Mouse (Mus musculus) stomach, embryonic 14.5 days (tissue): ENCODE results near the gene Tgfb1. TPM values are rescaled to one million over a fixed set of nuclear protein-coding genes. Genes with fewer than 3 reads are reported as not detected.
"Not testable (repeated sequence)": the region's sequence is repeated elsewhere in the genome, so short reads cannot be mapped to it uniquely, and the experiment has no call there.

Experiments used
- ATAC-seq: fragments of 200-750 bp; cut with Nextera tagmentation; 2 replicates; pipeline ENCODE4 v1.8.0; 2017; ENCODE audit warnings: low read depth, moderate TSS enrichment; ENCODE audit not compliant: insufficient number of reproducible peaks, insufficient read depth, low FRiP score
- H3K27ac ChIP-seq: fragments of 300-500 bp; sonication (generic); 2 replicates; pipeline ENCODE4 v1.5.1; 2014; ENCODE audit warnings: mild to moderate bottlenecking, low read length, moderate library complexity, mixed read lengths
- H3K27me3 ChIP-seq: fragments of 300-500 bp; sonication (generic); 2 replicates; pipeline ENCODE4 v1.6.1; 2014; ENCODE audit warnings: low read length, control low read depth, mixed read lengths; ENCODE audit not compliant: control insufficient read depth, insufficient read depth
- H3K36me3 ChIP-seq: fragments of 300-500 bp; sonication (generic); 2 replicates; pipeline ENCODE4 v1.6.1; 2014; ENCODE audit warnings: mild to moderate bottlenecking, control low read depth, low read length, moderate library complexity, mixed read lengths; ENCODE audit not compliant: control insufficient read depth, insufficient read depth
- H3K4me1 ChIP-seq: fragments of 300-500 bp; sonication (generic); 2 replicates; pipeline ENCODE4 v1.6.1; 2014; ENCODE audit warnings: low read length, control low read depth, mixed read lengths; ENCODE audit not compliant: control insufficient read depth, insufficient read depth
- H3K4me2 ChIP-seq: fragments of 300-500 bp; sonication (generic); replicated peaks from 2 replicates; pipeline ENCODE4 v1.6.1; 2014; ENCODE audit warnings: low read depth, low read length, control low read depth
- H3K4me3 ChIP-seq: fragments of 300-500 bp; sonication (generic); 2 replicates; pipeline ENCODE4 v1.5.1; 2014; ENCODE audit warnings: low read depth, low read length, control low read depth
- H3K9ac ChIP-seq: fragments of 300-500 bp; sonication (generic); replicated peaks from 2 replicates; pipeline ENCODE4 v1.6.1; 2014; ENCODE audit warnings: low read depth, mild to moderate bottlenecking, control low read depth, low read length, moderate library complexity, mixed read lengths
- H3K9me3 ChIP-seq: fragments of 300-500 bp; sonication (generic); 2 replicates; pipeline ENCODE4 v1.6.1; 2016; ENCODE audit warnings: low read depth, low read length, control low read depth; ENCODE audit not compliant: control insufficient read depth
- WGBS: fragments of 180-500 bp; shearing (Covaris S2); extraction: QIAGEN DNeasy Blood & Tissue Kit; methylation state at CpG from one replicate; pipeline ENCODE4 v1.1.7; 2014; 5-methylcytosine and 5-hydroxymethylcytosine counted together
- polyA plus RNA-seq: library from polyadenylated mRNA; unstranded; fragments of >200 nt; fragmentation: Nextera tagmentation; extraction: Ambion mirVana; gene quantifications from 2 replicates; pipeline ENCODE4 v1.2.1, GENCODE M21; 2014

Tgfb1 gene
- polyA plus RNA-seq, 1 experiment from 2014 or later = 3.6 TPM

DNA sequence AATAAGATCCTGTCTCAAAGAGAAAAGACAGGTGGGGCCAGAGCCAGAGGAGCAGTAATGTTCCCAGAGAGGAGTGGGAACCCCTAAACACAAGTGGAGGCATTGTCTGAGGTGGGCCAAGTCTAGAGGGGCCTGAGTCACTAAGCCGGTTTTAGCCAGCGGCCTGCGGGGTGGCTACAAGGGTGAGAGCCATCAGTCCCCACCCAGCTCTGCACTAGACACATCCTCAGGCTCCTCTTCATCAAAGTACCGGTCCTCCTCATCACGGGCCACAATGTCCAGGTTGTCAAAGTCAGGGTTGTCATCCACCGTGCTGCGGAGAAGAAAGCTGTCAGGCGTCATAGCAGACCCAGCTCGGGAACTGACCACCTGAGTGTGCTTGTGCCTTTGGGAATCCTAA, 26.0 kb downstream of the Tgfb1 start:
- Histone ChIP-seq H3K9ac (no peak overlapping the region), H3K36me3 (peaks cover 36% of the 10 kb centered on the region), H3K27ac (no peak overlapping the region), H3K4me3 (no peak overlapping the region), H3K4me1 (peaks cover 28% of the 10 kb centered on the region; the same call in 1 of the 2 replicates), H3K27me3 (no peaks in the 10 kb centered on the region), H3K9me3 (no peaks in the 10 kb centered on the region), H3K4me2 (no peak overlapping the region)
- no peak for ATAC-seq
- whole genome bisulfite sequencing = 91% methylated on average over 9 of the region's 9 CpGs

DNA sequence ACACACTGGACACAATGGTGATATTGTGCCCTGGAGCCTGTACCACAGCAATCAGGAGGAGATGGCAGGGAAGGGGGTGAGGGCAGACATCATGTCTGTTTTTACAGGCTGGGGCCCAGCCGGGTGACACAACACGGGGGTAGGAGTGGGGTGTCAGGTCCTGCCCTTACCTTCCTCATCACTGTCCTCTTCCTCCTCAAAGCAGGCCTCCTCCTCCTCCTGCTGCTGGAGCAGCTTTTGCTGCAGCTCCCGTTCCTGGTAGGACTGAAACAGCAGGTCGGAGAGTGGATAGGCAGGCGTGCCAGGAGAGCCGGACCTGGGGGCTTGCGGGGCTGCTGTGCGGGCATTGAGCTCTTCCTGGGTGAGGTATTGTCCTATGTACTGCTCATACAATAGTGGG, 27.8 kb downstream of the Tgfb1 start:
- peaks cover 36% of the 10 kb centered on the region for H3K36me3 ChIP-seq
- no peak for ATAC-seq
- H3K9me3 ChIP-seq = no peaks in the 10 kb centered on the region
- H3K4me3 ChIP-seq = no peak overlapping the region
- H3K27me3 ChIP-seq = no peaks in the 10 kb centered on the region
- H3K27ac ChIP-seq = no peak overlapping the region
- no peak overlapping the region for H3K4me2 ChIP-seq
- H3K9ac ChIP-seq = no peak overlapping the region
- H3K4me1 ChIP-seq = peaks cover 33% of the 10 kb centered on the region; the same call in 1 of the 2 replicates
- WGBS = 89% methylated on average over 8 of the region's 8 CpGs

DNA sequence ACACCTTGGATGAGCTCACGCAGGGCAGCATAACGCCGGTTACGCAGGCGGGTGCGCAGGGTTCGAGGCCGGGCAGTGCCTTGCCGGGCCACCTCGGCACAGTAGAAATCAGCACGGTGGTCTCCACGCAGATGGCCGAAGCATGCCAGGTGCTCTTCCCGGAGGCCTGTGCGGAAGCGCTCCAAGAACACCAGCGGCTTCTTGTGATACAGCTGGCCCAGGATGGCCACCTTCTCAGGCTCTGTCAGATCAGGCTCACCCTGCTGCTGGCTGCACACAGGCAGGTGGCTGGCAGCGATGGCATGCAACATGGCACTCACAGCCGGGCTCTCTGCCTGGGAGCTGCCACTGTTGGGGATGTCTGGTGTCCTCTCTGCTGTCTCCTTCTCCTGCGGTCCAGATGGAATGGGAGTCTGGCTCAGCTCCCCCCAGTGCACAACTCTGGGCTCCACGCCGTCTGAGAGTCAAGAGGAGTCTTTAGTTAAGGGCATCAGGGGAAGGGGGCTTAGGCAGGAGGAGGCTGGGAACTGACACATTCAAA, 29.0 kb downstream of the Tgfb1 start:
- H3K36me3 ChIP-seq = peaks cover 41% of the 10 kb centered on the region
- no peak overlapping the region for H3K27ac ChIP-seq
- H3K9me3 ChIP-seq = no peaks in the 10 kb centered on the region
- ATAC-seq = no peak
- no peak overlapping the region for H3K4me2 ChIP-seq
- H3K4me1 ChIP-seq = peaks cover 21% of the 10 kb centered on the region; the same call in 1 of the 2 replicates
- H3K9ac ChIP-seq = no peak overlapping the region
- 95% methylated on average over 22 of the region's 22 CpGs for WGBS
- H3K4me3 ChIP-seq = no peak overlapping the region
- no peaks in the 10 kb centered on the region for H3K27me3 ChIP-seq

DNA sequence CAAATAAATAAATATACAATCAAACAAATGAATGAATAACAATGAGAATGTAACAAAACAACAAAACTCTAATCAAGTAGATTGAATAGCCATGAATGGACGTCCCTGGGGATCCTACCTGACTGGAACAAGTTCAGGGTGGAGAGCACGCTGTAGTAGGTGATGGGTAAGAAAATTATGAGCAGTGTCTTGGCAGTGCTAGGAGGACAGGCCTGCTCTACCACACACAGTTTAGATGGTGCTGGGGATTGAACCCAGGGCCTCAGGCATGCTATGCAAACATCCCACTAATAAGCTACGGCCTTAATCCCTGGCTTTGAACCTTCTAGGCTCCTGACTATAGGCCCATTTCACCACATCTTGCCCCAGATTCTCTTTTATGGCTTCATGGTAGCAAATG, 30.7 kb downstream of the Tgfb1 start:
- Histone ChIP-seq H3K4me3 (peak overlapping the region; percentile 73; the same call in 1 of the 2 replicates), H3K27ac (no peak overlapping the region), H3K9ac (peak overlapping the region; percentile 51), H3K36me3 (peaks cover 53% of the 10 kb centered on the region), H3K4me1 (peaks cover 11% of the 10 kb centered on the region; the same call in 1 of the 2 replicates), H3K9me3 (no peaks in the 10 kb centered on the region), H3K4me2 (peak overlapping the region; percentile 92), H3K27me3 (no peaks in the 10 kb centered on the region)
- no peak for ATAC-seq
- 90% methylated on average over 3 of the region's 3 CpGs for WGBS

DNA sequence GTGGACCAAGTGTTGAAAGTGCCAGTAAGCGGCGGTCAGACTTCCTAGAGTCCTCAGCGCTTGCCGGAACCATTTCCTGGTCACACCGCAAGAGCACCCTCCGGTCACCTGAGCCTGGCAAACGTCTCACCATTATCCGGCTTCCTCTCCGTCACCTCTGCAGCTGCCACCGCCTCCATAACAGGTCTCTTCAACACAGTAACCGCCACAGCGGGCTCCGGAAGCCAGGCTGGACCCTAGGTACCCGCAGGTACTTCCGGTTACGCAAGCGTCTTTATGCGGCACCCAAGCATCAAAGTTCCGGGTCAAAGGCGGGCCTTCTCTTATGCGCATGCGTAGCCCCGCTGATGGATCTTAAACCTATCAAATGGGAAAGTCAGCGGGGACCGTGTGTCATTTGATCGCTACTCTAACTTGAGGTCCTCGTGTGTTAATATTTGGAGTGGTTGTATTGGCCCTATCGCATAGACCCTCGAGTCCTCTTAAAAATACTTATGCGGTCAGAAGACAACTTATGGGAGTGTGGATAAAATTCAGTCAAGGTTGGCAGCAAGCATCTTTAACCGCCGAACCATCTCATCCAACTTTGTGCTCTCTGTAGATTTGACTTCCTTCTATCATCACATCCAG, 32.1 kb downstream of the Tgfb1 start, which contains the start of gene Ccdc97:
Ccdc97 (minus strand) TSS at position 301 of the 630 bp plus-strand sequence.
- H3K9ac ChIP-seq = peak within 1 kb of the TSS; percentile 51
- H3K9me3 ChIP-seq = no peaks in the 10 kb centered on the region
- H3K36me3 ChIP-seq = peaks cover 54% of the 10 kb centered on the region
- peak within 1 kb of the TSS; percentile 73 for H3K4me3 ChIP-seq
- 4% methylated on average over 32 of the region's 32 CpGs for WGBS
- H3K4me2 ChIP-seq = peak within 1 kb of the TSS; percentile 92
- H3K27me3 ChIP-seq = no peaks in the 10 kb centered on the region
- H3K27ac ChIP-seq = peak within 1 kb of the TSS; percentile 69
- H3K4me1 ChIP-seq = peaks cover 11% of the 10 kb centered on the region; the same call in 1 of the 2 replicates
- ATAC-seq = peak; percentile 86

DNA sequence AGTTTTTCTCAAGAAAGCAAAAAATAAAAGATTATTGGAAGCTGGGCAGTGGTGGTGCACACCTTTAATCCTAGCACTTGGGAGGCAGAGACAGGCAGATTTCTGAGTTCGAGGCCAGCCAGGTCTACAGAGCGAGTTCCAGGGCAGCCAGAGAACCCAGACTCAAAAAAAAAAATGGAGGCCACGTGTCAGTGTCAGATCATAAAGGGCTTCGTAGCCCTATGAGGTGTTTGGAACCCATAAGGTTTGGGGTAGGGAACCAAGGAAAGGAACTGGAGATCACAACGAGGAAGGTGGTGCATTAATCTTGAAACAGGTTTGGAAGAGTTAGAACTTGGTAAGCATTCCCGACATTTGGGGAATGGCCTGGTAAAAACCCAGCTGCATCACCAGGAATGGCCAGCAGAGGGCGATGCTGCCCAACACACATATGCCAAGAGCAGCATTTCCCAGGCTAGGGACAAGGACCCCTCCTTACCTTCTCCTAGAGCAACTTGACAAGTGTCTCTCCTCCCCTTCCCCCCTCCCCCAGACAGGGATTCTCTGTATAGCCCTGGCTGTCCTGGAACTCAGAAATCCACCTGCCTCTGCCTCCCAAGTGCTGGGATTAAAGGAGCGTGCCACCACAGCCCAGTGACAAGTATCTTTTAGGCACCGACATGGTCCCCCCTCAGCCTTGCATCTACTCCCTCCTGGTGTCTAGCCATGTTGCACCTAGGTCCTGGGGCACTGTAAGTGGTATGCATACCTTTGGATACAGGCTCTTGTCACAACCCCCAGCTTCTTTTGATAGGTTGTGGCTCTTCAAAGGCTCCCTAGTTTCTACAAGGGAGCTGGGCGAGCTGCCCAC, 33.2 kb downstream of the Tgfb1 start:
- H3K4me3 ChIP-seq = peak overlapping the region; percentile 73; the same call in 1 of the 2 replicates
- WGBS = 58% methylated on average over 10 of the region's 10 CpGs
- no peaks in the 10 kb centered on the region for H3K9me3 ChIP-seq
- H3K4me2 ChIP-seq = no peak overlapping the region
- peaks cover 11% of the 10 kb centered on the region; the same call in 1 of the 2 replicates for H3K4me1 ChIP-seq
- no peak overlapping the region for H3K9ac ChIP-seq
- H3K27me3 ChIP-seq = no peaks in the 10 kb centered on the region
- peaks cover 54% of the 10 kb centered on the region for H3K36me3 ChIP-seq
- no peak for ATAC-seq
- peak overlapping the region; percentile 69; the same call in 1 of the 2 replicates for H3K27ac ChIP-seq

DNA sequence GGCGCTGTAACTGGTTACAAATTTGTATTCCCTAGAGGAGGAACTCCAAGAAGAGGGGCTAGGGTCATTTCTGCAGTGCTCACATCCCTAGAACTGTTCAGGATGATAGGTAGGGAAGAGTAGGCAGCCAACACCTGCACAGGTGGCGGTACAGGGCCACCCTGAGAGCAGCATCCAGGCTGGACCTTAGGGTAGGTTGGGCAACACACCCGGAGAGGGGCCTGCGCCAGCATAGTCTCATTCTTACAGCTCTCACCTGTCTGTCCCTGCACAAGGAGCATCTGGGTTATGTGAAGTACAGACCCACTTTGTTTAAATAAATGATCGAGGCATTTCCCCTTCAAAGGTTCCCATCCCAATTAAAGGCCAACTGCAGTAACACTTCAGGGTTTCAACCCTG, 34.0 kb downstream of the Tgfb1 start:
- peaks cover 54% of the 10 kb centered on the region for H3K36me3 ChIP-seq
- no peak overlapping the region for H3K4me2 ChIP-seq
- no peak overlapping the region for H3K4me3 ChIP-seq
- no peak for ATAC-seq
- H3K27me3 ChIP-seq = no peaks in the 10 kb centered on the region
- no peak overlapping the region for H3K27ac ChIP-seq
- 86% methylated on average over 5 of the region's 5 CpGs for WGBS
- peaks cover 11% of the 10 kb centered on the region; the same call in 1 of the 2 replicates for H3K4me1 ChIP-seq
- H3K9ac ChIP-seq = no peak overlapping the region
- H3K9me3 ChIP-seq = no peaks in the 10 kb centered on the region

DNA sequence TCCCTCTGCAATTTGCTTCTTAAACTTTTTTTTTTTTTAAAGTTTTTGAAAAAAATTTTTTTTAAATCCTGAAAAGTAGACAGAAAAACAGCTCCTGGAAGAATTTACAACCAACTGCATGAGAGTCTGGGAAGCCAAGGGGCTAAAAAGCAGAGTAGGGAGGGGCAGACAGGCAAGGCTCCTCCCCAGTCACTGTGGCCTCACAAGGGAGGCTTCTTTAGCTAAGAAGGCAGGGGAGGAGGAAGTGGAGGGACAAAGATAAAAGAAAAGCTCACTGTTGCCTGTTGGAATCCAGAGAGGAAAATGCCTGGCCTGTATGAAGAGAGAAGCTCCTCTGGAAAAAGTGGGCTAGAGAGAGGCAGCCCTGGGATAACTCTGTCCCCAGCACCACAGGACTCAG, 35.0 kb downstream of the Tgfb1 start:
- H3K4me3 ChIP-seq, H3K9me3 ChIP-seq, H3K27ac ChIP-seq, ATAC-seq, H3K4me2 ChIP-seq, H3K9ac ChIP-seq, H3K27me3 ChIP-seq: not testable (repeated sequence)
- H3K4me1 ChIP-seq = peaks cover 11% of the 10 kb centered on the region; the same call in 1 of the 2 replicates
- H3K36me3 ChIP-seq = peaks cover 61% of the 10 kb centered on the region
